Mouse (Mus musculus): ENCODE data around the gene Myt1l. TPM values are rescaled to one million over a fixed set of nuclear protein-coding genes. Genes with fewer than 3 reads are reported as not detected.

The Myt1l gene
- polyA plus RNA-seq, 1 experiment from 2014 or later: 1.2 TPM

DNA sequence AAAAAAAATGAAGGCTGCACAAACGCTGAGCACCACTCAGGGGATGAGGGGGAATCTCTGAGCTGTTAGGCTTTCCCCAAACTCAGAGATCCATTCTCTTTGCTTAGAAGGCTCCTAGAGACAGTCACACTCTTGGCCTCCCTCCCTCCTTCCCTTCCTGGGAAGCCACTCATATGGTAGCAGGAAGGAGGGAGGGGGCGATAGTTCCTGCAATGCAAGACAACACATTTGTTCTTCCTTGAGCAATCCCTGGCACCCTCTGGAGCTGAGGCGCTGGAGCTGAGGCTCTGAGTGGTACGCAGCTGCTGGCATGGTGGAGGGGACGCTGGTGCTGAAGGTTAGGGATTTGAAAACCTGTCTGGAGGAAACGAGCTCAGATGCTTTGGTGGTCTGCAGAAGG is 28.7 kb downstream of the Myt1l start:
- TF ChIP-seq CTCF (IDR thresholded peaks at IDR 0.05; ENCODE audit: low read depth): no peak

DNA sequence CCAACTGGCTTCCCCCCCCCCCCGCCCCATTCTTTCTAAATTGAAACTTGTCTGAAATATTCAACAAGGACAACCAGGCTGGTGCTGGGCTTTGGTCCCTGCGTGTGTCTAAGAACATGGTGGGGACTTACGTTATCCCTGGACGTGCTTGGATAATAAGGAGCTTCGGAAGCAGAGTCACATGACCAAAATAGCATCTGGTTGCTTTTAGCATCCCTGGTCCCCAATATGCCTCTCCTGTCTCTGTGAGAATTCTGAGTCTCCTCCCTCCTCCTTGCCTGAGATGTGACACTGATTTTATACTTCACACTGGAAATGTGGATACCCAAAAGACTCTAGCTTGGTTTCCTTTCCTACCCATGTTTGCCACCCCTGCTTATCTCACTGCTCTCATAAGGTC is 31.6 kb downstream of the Myt1l start:
- 82% methylated on average over 5 of the region's 5 CpGs for WGBS
- Histone ChIP-seq H3K4me2 (replicated peaks; ENCODE audit: low read depth) (no peak overlapping the region), H3K9ac (ENCODE audit: low read depth, low read length) (no peak overlapping the region), H3K9me3 (ENCODE audit: control insufficient read depth) (no peaks in the 10 kb centered on the region), H3K27me3 (replicated peaks; ENCODE audit: control insufficient read depth, insufficient read depth, low read length) (no peaks in the 10 kb centered on the region), H3K4me3 (ENCODE audit: low read depth, low read length) (no peak overlapping the region), H3K4me1 (replicated peaks; ENCODE audit: control insufficient read depth, insufficient read depth, low read length) (no peaks in the 10 kb centered on the region), H3K36me3 (ENCODE audit: control insufficient read depth, insufficient read depth) (no peaks in the 10 kb centered on the region), H3K27ac (ENCODE audit: low read depth, low read length) (no peak overlapping the region)
- ATAC-seq: no peak
- no peak for TF ChIP-seq CTCF (IDR thresholded peaks at IDR 0.05; ENCODE audit: low read depth)

More for the DNA sequence above, 28.7 kb downstream of the Myt1l start:
- Histone ChIP-seq H3K4me1 (replicated peaks; ENCODE audit: control insufficient read depth, insufficient read depth, low read length) (no peaks in the 10 kb centered on the region), H3K9me3 (ENCODE audit: control insufficient read depth) (no peaks in the 10 kb centered on the region), H3K9ac (ENCODE audit: low read depth, low read length) (no peak overlapping the region), H3K4me3 (ENCODE audit: low read depth, low read length) (no peak overlapping the region), H3K4me2 (replicated peaks; ENCODE audit: low read depth) (no peak overlapping the region), H3K36me3 (ENCODE audit: control insufficient read depth, insufficient read depth) (no peaks in the 10 kb centered on the region), H3K27ac (ENCODE audit: low read depth, low read length) (no peak overlapping the region), H3K27me3 (replicated peaks; ENCODE audit: control insufficient read depth, insufficient read depth, low read length) (no peaks in the 10 kb centered on the region)
- WGBS: 61% methylated on average over 6 of the region's 6 CpGs
- no peak for ATAC-seq

DNA sequence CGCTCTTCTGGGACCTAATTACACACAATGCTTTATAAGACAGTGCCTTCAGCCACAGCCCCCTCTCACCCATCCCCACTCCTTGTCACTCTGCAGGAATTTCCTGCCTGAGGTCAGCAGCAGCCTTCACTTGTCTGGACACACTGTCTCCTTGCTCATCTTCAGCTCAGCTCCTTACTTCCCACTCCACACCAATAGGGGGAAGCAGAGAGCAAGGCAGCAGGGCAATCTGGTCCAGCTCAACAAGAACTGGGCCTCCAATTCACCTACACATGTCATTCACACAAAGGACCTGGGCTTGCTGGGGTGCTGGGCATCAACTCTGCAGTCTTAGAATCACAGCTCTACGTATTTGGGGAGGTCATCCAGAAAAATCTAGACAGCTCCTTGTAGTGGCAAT is 33.0 kb downstream of the Myt1l start:
- Histone ChIP-seq H3K27me3 (replicated peaks; ENCODE audit: control insufficient read depth, insufficient read depth, low read length) (no peaks in the 10 kb centered on the region), H3K36me3 (ENCODE audit: control insufficient read depth, insufficient read depth) (no peaks in the 10 kb centered on the region), H3K4me3 (ENCODE audit: low read depth, low read length) (no peak overlapping the region), H3K9ac (ENCODE audit: low read depth, low read length) (no peak overlapping the region), H3K27ac (ENCODE audit: low read depth, low read length) (no peak overlapping the region), H3K4me1 (replicated peaks; ENCODE audit: control insufficient read depth, insufficient read depth, low read length) (no peaks in the 10 kb centered on the region), H3K4me2 (replicated peaks; ENCODE audit: low read depth) (no peak overlapping the region), H3K9me3 (ENCODE audit: control insufficient read depth) (no peaks in the 10 kb centered on the region)
- 88% methylated on average over 2 of the region's 2 CpGs for WGBS
- ATAC-seq: no peak
- peak; percentile 37 for TF ChIP-seq CTCF (IDR thresholded peaks at IDR 0.05; ENCODE audit: low read depth)

DNA sequence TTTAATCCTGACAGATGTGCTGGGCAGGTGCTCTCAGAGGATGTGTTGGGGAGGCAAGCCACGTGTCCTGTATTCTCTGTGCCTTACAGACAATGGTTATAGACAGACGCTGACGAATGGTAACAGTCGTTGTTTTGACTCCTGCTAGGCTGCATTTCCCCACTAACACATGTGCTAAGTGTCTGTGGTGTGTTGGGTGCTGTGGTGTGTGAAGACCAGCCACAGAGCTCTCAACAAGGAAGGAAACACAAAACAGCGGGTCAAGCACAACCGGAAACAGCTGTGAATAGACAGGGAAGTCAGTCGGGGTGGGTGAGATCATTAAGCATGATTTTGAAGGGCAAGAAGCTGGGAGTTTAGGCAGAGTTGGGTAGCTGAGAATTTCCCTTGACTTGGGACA is 41.1 kb downstream of the Myt1l start:
- no peak overlapping the region for H3K4me2 ChIP-seq (replicated peaks; ENCODE audit: low read depth)
- no peak overlapping the region for H3K27ac ChIP-seq (ENCODE audit: low read depth, low read length)
- no peaks in the 10 kb centered on the region for H3K4me1 ChIP-seq (replicated peaks; ENCODE audit: control insufficient read depth, insufficient read depth, low read length)
- no peaks in the 10 kb centered on the region for H3K9me3 ChIP-seq (ENCODE audit: control insufficient read depth)
- no peak overlapping the region for H3K9ac ChIP-seq (ENCODE audit: low read depth, low read length)
- H3K36me3 ChIP-seq (ENCODE audit: control insufficient read depth, insufficient read depth): no peaks in the 10 kb centered on the region
- no peak for ATAC-seq
- TF ChIP-seq CTCF (IDR thresholded peaks at IDR 0.05; ENCODE audit: low read depth): no peak
- no peaks in the 10 kb centered on the region for H3K27me3 ChIP-seq (replicated peaks; ENCODE audit: control insufficient read depth, insufficient read depth, low read length)
- 71% methylated on average over 7 of the region's 7 CpGs for WGBS
- no peak overlapping the region for H3K4me3 ChIP-seq (ENCODE audit: low read depth, low read length)

DNA sequence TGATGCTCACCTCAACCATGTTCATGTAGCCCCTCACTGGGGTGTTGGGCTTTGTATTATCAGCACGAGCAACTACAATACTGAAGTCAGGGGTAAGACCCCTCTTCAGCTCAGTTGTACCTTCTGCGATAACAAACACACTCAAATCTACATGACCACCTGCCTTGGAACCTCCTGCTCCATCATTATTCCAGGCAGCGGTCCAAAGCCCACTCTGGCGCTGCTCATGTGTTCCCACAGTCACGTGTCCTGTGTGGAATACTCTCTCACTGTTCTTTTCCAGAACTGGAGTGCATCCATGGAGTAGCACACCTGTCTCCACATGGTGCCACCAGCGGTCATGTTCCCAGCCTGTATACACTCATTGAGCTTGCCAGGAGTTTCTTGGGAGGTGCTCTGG is 42.2 kb downstream of the Myt1l start:
- ATAC-seq: no peak
- no peak overlapping the region for H3K27ac ChIP-seq (ENCODE audit: low read depth, low read length)
- no peaks in the 10 kb centered on the region for H3K4me1 ChIP-seq (replicated peaks; ENCODE audit: control insufficient read depth, insufficient read depth, low read length)
- H3K4me3 ChIP-seq (ENCODE audit: low read depth, low read length): no peak overlapping the region
- H3K9ac ChIP-seq (ENCODE audit: low read depth, low read length): no peak overlapping the region
- whole genome bisulfite sequencing: 91% methylated on average over 6 of the region's 6 CpGs
- no peaks in the 10 kb centered on the region for H3K36me3 ChIP-seq (ENCODE audit: control insufficient read depth, insufficient read depth)
- TF ChIP-seq CTCF (IDR thresholded peaks at IDR 0.05; ENCODE audit: low read depth): no peak
- no peaks in the 10 kb centered on the region for H3K27me3 ChIP-seq (replicated peaks; ENCODE audit: control insufficient read depth, insufficient read depth, low read length)
- no peak overlapping the region for H3K4me2 ChIP-seq (replicated peaks; ENCODE audit: low read depth)
- no peaks in the 10 kb centered on the region for H3K9me3 ChIP-seq (ENCODE audit: control insufficient read depth)

DNA sequence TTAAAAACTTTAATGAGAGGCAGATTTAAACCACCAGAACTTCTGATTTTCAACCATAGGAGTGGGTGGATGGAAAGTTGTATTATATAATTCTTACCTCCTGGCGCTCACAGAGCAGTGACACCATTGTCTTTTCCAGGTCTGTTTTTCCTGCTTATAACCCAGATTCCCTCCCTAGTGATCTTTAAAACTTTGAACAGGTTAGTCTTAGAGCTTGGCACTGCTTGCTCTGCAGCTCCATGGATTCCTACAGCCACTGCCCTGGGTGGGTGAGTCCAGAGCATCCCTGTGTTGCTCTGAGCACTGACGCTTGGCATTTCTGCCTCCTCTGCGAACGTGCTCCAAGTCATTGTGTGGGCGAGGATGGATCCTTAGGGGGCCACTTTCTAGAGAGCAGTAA is 43.4 kb downstream of the Myt1l start:
- Histone ChIP-seq H3K9ac (ENCODE audit: low read depth, low read length) (no peak overlapping the region), H3K4me1 (replicated peaks; ENCODE audit: control insufficient read depth, insufficient read depth, low read length) (no peaks in the 10 kb centered on the region), H3K9me3 (ENCODE audit: control insufficient read depth) (no peaks in the 10 kb centered on the region), H3K4me2 (replicated peaks; ENCODE audit: low read depth) (no peak overlapping the region), H3K36me3 (ENCODE audit: control insufficient read depth, insufficient read depth) (no peaks in the 10 kb centered on the region), H3K27ac (ENCODE audit: low read depth, low read length) (no peak overlapping the region), H3K4me3 (ENCODE audit: low read depth, low read length) (no peak overlapping the region), H3K27me3 (replicated peaks; ENCODE audit: control insufficient read depth, insufficient read depth, low read length) (no peaks in the 10 kb centered on the region)
- WGBS: 81% methylated on average over 5 of the region's 5 CpGs
- TF ChIP-seq CTCF (IDR thresholded peaks at IDR 0.05; ENCODE audit: low read depth): no peak
- ATAC-seq: no peak

DNA sequence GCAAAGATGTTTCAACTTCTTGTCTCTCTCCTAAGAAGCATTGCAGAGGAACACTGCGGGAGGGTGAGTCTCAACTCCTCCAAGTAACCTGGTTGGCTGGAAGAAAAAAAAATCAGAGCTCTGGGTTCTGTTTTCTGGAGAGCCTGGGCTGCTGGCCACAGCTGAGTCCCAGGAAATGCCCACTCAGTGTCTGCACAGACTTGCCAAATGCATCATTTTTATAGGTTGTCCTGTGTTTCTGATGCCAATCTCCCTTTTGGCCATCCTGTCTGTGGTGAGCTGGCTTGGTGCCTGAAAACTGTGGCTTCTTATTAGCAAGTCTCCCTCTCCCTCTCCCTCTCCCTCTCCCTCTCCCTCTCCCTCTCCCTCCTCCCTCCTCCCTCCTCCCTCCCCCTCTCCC is 65.6 kb downstream of the Myt1l start:
- no peak overlapping the region for H3K9ac ChIP-seq (ENCODE audit: low read depth, low read length)
- no peaks in the 10 kb centered on the region for H3K9me3 ChIP-seq (ENCODE audit: control insufficient read depth)
- no peak overlapping the region for H3K27ac ChIP-seq (ENCODE audit: low read depth, low read length)
- H3K36me3 ChIP-seq (ENCODE audit: control insufficient read depth, insufficient read depth): no peaks in the 10 kb centered on the region
- no peak for ATAC-seq
- H3K4me1 ChIP-seq (replicated peaks; ENCODE audit: control insufficient read depth, insufficient read depth, low read length): no peaks in the 10 kb centered on the region
- TF ChIP-seq CTCF (IDR thresholded peaks at IDR 0.05; ENCODE audit: low read depth): no peak
- H3K4me2 ChIP-seq (replicated peaks; ENCODE audit: low read depth): no peak overlapping the region
- no peak overlapping the region for H3K4me3 ChIP-seq (ENCODE audit: low read depth, low read length)
- H3K27me3 ChIP-seq (replicated peaks; ENCODE audit: control insufficient read depth, insufficient read depth, low read length): no peaks in the 10 kb centered on the region
- WGBS: 89% methylated on average over 1 of the region's 1 CpGs

All from intestine, postnatal 0 days (tissue).